Mouse (Mus musculus) B cell, adult 2 months (primary cell): ENCODE measurements around the gene Zfp11.

Experiments
- DNase-seq, 2 experiments: peaks; one replicate each; pipeline ENCODE4 v3.0.0; 2022

Zfp11 gene

DNA sequence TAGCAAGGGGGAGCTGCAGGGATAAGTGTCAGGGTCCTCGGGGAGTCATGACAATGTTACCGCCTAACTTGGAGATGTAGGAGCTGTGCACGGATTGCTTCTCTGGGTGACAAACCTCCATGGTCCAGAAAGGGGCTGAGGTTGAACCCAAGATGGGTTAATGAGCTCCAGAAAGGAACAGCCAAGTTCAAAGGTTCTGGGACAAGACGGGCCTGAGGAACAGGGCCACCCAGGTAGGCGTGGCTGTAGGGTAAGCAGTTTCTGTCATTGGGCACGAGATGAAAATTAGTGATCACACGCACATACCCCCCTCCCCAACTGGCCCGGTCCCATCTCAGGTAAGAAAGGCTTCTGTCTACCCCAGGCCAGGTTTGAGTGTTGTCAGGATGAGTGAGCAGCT, 62.4 kb downstream of the Zfp11 start:
- DNase-seq: no peak
